Mouse (Mus musculus) frontal cortex, adult 2 months (tissue): ENCODE measurements around the gene Sprtn. TPM values are rescaled to one million over a fixed set of nuclear protein-coding genes. Genes with fewer than 3 reads are reported as not detected.

Experiments used
- DNase-seq, 2 experiments: peaks; one replicate each; pipeline ENCODE4 v3.0.0; 2022; ENCODE audit warnings: low spot score in 1 of 2; ENCODE audit errors: extremely low spot score in 1 of 2
- polyA plus RNA-seq: library from polyadenylated mRNA; depleted of rRNA; stranded (reverse); fragments of >200 nt; gene quantifications from 2 replicates; pipeline ENCODE4 v1.2.3, GENCODE M21; 2012; rRNA removed

The Sprtn gene
- polyA plus RNA-seq, result 17.3 and 18.0 TPM in 2 replicates

DNA sequence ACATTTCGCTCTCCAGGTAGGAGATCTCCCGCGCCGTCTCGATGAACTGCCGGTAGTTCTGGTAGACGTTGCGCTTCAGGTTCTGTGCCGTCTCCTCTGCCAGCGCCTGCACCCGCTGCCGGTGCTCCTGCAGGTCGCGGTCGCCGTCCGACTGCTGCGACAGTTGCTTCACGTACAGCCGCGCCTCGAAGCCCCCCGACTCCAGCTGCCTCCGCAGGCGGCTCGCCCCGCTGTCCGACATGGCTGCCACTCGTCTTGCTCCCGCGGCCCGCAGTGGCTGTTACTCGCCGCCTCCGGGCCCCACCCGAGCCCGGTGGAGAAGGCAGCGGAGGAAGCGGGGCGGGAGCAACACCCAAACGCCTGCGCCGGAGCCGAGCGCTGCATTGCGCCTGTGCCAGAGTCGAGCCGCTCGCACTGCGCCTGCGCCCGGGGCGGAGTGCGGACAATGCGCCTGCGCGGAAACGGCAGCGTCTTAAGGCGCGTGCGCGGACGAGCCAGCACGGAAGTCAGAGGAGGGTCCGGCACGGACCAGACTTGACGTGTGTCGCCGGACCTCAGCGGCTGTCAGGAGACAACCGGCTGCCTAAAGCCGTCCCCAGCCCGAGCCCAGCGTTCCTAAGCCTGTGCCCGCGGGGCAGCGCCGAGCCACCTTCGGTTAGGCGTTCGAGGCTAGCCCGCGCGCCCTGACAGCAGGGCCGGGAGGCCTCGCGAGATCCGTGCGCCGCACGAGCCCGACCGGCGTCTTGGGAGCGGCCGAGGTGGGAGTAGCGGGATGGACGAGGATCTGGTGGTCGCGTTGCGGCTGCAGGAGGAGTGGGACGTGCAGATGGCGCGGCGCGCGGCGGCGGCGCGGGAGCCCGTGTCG, at the start of gene Sprtn, which contains the start of gene Exoc8:
Gene Sprtn, plus strand, starts transcription at position 501 of the 865 bp plus-strand sequence.
Gene Exoc8, minus strand, starts transcription at position 320 of the 865 bp plus-strand sequence.
- peak; percentile 89 to 98 for DNase-seq

DNA sequence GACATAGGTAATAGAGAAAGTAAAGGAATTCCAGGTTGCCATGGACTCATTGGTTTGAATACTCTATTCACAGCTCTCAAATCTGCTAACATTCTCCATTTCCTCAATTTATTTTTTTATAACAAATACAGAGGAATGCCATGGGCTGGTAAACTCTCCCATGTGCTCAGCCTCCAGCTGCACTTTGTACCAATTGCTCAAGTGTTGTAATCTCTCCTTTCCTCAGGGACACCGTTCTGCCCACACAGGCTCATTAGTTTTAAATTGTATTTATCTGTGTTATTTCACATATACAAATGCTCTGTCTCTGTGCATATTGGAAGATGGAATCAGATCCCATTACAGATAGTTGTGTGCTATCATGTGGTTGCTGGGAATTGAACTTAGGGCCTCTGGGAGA, 44.2 kb upstream of the Sprtn start:
- DNase-seq, result no peak

DNA sequence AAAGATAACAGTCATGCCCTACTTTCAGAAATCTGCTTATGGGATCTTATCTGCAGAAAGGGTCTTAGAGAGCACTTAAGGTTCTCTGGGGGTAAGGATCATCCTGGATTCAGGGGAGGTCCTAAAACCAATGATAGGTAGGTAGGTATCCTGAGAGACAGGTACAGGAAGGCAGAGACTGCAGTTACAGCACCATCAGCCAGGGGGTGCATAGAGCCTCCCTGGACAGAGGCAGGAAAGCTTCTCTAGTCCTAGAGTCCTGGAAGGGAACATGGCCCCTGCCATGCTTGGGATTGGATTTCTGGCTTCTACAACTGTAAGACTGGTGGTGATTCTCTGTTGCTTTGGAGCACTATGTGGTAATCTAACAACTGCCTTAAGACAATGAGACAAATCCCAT, 38.2 kb upstream of the Sprtn start:
- DNase-seq, result no peak

DNA sequence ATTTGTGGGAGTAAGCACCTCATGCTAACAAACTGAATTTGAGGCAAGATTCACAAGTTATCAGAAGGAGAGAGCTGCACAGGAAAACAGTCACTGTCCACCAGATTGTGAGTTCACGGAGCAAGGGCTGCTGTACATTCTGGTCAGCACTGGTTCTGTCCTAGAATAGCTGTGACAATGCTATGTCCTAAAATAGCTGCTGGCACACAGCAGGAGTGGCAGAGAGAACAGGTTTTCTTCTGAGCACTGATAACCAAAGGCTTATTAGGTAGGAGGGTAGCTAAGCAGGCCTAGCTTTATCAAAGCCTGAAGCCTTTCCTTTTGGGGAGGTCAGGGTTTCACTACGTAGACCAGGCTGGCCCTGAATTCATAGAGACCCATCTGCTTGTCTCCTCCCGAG, 37.5 kb upstream of the Sprtn start:
- no peak for DNase-seq

DNA sequence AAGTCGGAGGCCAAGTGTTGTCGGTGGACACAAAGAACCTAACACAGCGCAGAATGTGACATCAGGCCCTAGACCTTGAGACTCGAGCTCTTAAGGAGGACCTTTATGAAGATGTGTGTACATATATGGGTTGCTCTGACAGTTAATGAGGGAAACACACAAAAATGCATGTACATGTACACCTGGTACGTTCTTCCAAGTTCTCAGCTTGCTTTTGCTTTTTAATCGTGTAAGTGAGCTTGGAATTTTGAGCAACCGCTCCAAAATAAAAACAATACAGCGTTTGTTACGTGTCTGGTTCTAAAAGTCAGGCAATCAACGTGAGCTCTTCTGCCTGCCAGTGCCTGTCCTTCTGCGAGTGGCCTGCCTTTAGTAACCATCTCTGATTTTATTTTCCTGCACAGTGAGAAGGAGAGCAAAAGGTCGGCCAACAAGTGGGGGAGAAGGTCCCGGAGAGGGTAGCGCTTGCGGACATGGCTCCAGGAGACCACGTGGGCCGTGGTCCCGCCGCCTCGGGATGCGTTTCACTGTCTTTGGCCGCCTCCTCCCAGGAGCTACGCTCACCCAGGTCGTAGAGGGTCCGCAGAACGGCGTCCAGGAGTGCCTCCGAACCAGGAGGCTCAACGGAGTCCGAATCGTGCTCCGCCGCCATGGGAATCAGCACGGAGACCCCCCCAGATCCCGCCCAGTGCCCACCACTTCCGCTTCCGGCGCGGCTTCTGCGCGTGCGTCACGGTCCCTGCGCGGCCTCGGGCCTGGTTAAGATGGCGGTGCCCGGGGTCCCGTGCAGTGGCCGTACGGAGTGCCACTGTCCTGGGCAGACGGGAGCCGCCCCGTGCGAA, 35.1 kb upstream of the Sprtn start, which contains the start of the genes Gnpat and 2810004N23Rik:
Gene Gnpat, plus strand, starts transcription at position 713 of the 842 bp plus-strand sequence.
Gene 2810004N23Rik, minus strand, starts transcription at position 800 of the 842 bp plus-strand sequence.
- peak; percentile 80 to 94 for DNase-seq

DNA sequence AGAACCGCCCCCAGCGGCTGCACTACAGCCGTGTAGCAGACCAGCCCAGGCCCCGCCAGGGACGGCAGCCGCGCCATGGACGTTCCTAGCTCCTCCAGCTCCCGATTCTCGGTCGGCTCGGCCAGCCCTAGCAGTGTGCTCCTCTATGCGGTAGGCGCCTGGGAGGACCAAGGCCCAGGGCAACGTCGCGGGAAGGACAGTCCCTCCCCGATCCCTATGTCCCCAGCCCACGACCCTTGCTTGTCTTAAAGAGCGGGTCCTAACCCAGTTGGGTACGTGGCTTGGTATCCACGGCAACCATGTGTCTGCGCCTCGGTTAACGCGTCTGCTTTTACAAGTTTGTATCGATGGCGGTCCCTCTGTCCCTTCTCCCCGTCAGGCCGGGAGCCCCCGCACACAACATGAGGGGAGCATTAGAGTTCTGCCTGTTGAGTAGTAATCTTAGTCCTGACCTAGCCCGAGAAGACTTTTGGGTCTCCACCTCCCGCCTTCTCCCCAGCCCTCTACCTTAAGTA, 34.5 kb upstream of the Sprtn start:
- no peak for DNase-seq

DNA sequence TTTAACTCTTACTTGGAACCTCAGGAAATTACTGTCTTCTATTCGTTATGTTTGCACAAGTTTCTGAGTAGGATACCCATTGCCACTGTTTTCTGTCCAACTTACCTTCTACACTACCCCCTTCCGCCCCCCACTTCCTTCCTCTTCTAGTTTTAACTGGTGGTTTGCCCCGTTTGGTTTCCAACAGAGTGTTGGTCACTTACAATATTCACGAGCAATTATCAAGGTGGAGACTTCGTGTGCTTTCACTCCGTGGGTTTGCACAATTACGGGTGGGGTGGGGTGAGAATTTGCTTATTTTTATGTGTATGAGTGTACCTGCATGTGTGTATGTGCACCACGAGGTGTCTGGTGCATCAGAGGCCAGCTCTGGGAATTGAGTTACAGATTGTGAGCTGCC, 34.0 kb upstream of the Sprtn start:
- DNase-seq, result no peak

DNA sequence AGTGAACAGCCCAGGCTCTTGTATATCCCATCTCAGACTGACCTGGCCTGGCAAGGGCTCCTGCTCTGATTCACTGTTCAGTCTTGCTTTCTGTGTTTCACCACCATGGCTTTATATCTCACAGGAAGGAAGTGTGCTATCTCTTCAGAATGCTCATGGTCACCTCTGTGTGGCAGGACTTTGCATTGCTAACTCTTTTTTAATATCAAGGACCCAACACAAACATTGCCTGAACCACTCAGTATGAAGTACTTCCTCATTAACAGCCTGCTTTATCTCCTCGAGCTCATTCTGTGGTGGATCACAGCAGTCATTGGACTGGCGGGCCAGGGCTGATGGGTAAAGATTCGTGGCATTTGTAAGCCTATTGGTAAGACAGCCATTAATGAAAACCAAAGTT, 31.0 kb upstream of the Sprtn start:
- DNase-seq, result no peak

DNA sequence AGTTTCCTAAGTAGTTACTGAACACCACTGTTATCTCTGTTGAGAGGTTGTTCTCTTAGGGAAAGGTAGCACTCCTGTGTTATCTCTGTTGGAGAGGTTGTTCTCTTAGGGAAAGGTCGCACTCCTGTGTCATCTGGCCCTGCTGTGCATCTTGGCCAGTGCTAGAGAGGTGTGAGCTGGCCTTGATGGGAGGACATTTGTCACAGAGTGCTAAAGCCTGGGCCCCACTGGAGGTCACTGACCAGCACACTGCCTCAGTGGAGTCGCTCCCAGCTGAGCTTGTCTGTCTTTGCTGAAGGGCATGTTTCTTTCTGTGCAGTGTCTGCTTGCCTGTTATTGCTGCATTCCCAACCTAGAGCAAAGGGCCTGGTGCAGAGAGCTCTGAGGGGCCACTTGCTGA, 30.6 kb upstream of the Sprtn start:
- no peak for DNase-seq

DNA sequence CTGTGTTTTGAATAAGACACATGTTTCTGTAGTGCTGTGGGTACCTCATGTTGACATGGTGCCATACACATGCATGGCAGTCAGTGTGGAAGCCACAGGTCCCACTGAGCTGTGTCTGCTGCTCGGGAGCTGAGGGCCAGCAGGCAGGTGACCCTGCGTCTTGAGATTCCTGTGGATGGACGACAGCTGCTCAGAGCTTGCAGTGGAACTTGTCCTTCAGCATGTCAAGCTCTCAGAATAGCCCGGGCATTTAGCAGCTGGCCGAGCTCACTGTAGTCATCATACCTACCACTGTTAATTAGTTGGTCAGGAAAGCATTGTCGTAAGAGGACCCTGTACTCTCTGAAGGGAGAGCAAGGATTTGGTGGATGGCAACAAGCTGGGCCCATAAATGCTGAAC, 28.0 kb upstream of the Sprtn start:
- no peak for DNase-seq

DNA sequence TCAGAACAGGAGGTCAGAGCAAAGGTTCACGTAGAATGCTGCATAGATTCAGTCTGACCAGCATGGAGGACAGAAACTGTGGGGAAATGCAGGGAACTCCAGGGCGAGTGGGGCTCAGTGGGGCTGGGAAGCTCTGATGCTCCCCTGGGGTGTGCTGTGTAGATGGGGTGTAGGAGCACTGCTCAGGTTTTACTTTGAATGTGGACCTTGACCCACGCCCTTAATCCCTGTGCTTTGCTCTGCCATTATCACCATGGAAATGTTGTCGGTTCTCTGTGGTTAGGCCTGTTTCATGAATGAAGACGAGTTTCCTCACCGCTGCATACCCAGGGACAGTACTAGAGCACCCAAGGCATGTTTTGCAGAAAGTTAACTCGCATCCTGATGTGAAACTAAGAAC, 26.2 kb upstream of the Sprtn start:
- no peak for DNase-seq

DNA sequence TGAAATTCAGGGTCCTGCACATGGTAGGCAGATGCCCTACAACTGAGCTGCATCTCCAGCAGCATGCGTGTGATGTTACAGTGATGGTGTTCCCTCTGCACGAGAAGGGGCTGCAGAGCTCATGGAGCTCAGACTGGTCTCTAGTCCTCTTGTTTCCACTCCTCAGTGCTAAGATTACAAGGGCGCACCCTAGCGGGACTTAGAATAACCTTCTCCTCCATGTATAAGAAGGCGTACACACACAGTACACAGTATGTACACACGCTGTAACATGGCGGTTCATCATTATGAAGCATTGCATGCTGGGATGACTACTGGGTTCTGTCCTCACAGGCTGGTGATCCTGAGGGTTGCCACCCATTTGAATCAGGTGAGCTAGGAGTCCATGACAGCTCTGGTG, 25.6 kb upstream of the Sprtn start:
- DNase-seq, result no peak

DNA sequence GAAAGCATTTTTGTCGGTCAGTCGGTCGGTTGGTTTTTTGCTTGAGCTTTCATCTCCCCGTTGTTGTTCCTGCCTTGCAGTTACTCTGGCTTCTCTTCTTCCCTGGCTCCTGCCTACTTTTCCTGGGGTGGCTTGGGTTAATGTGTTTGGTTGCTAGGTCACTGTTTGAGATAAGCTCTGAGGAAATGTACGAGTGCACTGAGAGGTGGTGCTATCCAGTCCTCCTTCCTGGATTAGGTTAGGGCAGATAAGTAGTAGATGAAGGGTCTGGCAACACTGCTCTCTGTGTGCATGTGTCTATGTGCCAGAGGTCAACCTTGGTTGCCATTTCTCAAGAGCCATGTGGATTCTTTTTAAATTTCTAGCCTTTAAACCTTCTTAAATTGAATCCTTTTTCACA, 25.0 kb upstream of the Sprtn start:
- no peak for DNase-seq

DNA sequence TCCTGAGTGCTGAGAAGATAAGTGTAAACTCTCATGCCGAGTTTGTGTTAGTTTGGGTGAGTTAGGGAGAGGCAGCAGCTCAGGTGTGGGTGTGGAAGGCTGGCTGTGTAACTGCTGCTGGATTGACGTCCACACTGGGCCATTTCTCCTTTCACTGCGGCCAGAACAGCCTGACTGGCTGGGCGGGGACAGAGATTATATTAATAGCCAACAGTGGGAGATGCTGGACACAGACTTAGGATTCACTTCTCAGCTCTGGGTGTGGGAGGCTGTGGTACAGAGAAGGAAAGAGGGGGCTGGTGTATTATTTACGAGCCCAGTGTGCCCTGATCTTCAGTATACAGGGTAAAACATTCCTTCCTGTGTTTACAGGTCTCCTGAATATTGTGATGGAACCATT, 19.5 kb upstream of the Sprtn start:
- peak in 1 of 2 experiments; percentile 22 for DNase-seq

DNA sequence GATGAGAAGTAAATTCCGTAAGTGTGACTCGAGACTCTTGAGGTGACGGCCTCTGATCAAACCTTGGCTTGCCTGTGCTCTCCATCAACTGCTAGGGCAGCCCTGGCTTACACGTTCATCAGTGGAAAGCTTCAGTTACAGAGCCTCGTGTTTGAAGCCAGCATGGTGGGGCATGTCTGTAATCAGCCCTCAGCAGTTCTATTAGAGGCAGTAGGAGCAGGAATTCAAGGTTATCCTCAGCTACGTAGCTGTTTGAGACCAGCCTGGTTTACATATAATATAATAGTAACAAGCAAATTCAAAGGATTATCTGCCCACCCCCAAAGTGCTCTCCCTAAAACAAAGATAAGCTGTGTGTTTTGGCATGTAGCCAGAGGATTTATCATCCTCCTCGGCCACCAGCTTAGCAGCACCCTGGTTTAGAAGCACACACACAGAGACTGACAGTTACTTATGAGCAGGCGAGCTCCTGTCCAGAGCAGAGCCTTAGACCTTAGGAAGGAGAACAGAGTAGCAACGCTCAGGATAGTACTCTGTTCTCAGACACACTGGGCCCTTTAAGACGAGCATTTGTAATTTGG, 18.6 kb upstream of the Sprtn start:
- DNase-seq, result no peak

DNA sequence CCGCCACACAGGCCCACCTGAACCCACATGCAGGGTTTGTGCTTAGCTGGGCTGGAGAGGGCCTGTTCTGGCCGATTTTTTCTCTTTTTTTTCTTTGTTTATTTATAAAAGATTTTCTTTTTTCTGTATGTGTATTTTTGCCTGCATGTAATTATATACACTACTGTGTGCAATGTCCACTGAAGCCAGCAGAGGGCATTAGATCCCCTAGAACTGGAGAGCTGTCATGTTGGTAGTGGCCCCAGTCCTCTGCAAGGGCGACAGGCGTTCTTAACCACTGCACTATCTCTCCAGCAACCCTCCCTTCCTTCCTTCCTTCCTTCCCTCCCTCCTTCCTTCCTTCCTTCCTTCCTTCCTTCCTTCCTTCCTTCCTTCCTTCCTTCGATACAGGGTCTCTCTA, 9.3 kb upstream of the Sprtn start:
- DNase-seq, result no peak

DNA sequence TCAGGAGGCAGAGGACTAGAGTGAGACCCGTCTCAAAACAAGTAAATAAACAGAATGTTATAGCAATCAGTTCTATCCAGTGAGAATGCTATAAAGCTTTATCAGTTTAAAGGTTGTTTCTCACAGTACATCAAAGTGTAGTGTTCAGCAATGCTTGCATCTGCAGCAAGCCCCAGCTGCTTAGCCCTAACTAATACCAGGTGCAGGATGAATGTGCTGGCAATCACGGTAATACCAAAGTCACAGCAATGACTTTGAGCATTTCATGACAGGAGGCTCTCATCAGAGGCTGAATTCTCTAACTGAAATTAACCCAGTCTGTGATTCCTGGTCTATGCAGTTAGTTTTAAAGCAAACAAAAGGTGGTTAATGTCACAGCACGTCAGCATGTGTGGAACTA, 5.1 kb upstream of the Sprtn start:
- DNase-seq, result no peak

DNA sequence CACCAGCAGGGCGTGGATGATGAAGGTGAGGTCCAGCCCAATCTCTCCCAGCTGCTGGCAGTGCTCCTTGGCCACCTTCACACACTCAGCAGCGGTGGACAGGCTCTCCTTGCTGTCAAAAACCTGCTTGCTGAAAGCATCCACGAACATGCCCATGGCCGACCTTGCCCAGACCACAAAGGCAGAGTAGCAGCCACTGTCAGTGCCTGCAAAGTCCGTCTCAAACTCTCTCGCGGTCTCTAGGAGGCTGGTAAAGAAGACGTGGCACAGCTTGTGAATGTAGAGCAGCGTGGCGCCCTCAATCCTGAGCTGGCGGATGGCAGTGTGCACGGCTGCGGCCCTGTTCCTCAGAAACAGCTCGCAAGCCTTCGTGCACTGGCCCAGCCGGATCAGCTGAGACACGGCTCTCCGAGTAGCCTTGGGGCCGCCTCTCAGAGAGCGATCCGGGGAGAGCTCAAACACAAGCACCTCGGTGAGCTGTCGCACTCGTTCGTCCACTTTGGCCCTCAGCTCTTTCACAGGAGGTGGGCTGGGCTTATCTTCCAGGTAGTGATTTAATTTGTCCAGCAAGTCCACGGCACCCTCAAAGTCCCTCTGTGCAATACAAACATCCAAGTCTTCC, 1.6 kb upstream of the Sprtn start:
- DNase-seq, result no peak

DNA sequence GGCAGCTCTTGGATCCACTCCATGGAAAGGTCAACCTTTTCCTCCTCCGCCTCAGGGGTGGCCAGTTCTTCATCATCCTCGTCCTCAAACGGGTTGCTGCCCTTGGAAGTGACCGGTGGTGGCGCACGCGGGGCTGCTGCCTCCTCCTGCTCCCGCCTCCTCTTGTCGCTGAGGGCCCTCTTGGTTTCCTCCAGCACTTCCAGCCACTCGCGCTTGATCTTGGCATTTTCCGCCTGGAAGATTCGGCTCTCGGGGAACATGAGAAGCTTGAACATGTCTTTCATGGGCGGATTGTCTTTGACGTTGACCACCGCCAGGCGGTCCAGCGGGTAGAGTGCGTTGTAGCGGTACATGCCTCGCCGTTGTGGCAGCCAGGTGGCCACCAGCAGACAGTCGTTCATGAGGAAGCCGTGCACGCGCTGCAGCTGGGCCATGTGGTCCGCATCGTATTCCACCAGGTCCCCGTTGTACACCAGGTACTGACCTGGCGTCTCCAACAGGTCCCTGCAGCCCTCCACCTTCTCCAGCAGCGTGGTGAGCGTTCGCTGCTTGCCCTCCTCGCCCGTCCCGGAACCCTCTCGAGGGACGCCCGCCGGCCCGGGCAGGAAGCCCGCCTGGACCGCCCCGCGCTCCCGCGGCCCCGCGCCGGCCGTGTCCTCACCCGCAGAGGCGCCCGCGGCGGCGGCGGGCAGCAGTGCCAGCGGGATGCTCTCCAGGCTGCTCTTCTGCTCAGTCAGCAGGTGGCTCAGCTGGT, 877 bp upstream of the Sprtn start:
- DNase-seq, result peak; percentile 46 to 71
